Mouse (Mus musculus) neural tube, embryonic 14.5 days (tissue): Measurements from ENCODE around the gene Arid4a. TPM values are rescaled to one million over a fixed set of nuclear protein-coding genes. Genes with fewer than 3 reads are reported as not detected.

ENCODE experiments used
- ATAC-seq: fragments of 200-750 bp; cut with Nextera tagmentation; 2 replicates; pipeline ENCODE4 v1.8.0; 2017; ENCODE audit warnings: low read depth, mild to moderate bottlenecking, moderate TSS enrichment, moderate library complexity
- H3K27ac ChIP-seq: fragments of 300-500 bp; sonication (generic); 2 replicates; pipeline ENCODE4 v1.5.1; 2014; ENCODE audit warnings: low read depth, mild to moderate bottlenecking, control low read depth, low read length, moderate library complexity, mixed read lengths
- H3K27me3 ChIP-seq: fragments of 300-500 bp; sonication (generic); 2 replicates; pipeline ENCODE4 v1.6.1; 2014; ENCODE audit warnings: low read length; ENCODE audit not compliant: control insufficient read depth, insufficient read depth
- H3K36me3 ChIP-seq: fragments of 300-500 bp; sonication (generic); 2 replicates; pipeline ENCODE4 v1.6.1; 2014; ENCODE audit warnings: low read length, mixed read lengths; ENCODE audit not compliant: control insufficient read depth, insufficient read depth
- H3K4me1 ChIP-seq: fragments of 300-500 bp; sonication (generic); 2 replicates; pipeline ENCODE4 v1.6.1; 2014; ENCODE audit warnings: low read length; ENCODE audit not compliant: control insufficient read depth, insufficient read depth
- H3K4me2 ChIP-seq: fragments of 300-500 bp; sonication (generic); 2 replicates; pipeline ENCODE4 v1.6.1; 2014; ENCODE audit warnings: mild to moderate bottlenecking, low read depth, low read length, control low read depth
- H3K4me3 ChIP-seq: fragments of 300-500 bp; sonication (generic); 2 replicates; pipeline ENCODE4 v1.5.1; 2014; ENCODE audit warnings: low read depth, low read length, control low read depth, mixed read lengths
- H3K9ac ChIP-seq: fragments of 300-500 bp; sonication (generic); replicated peaks from 2 replicates; pipeline ENCODE4 v1.6.1; 2014; ENCODE audit warnings: low read depth, mild to moderate bottlenecking, control low read depth, low read length, mixed read lengths
- H3K9me3 ChIP-seq: fragments of 300-500 bp; sonication (generic); 2 replicates; pipeline ENCODE4 v1.6.1; 2016; ENCODE audit warnings: low read length; ENCODE audit not compliant: control insufficient read depth
- WGBS: fragments of 180-500 bp; shearing (Covaris S2); extraction: QIAGEN DNeasy Blood & Tissue Kit; methylation state at CpG from one replicate; pipeline ENCODE4 v1.1.7; 2014; 5-methylcytosine and 5-hydroxymethylcytosine counted together
- polyA plus RNA-seq: library from polyadenylated mRNA; unstranded; fragments of >200 nt; fragmentation: Nextera tagmentation; extraction: Ambion mirVana; gene quantifications from 2 replicates; pipeline ENCODE4 v1.2.1, GENCODE M21; 2014

Gene Arid4a
- polyA plus RNA-seq, 1 experiment from 2014 or later: 45.0 TPM

DNA sequence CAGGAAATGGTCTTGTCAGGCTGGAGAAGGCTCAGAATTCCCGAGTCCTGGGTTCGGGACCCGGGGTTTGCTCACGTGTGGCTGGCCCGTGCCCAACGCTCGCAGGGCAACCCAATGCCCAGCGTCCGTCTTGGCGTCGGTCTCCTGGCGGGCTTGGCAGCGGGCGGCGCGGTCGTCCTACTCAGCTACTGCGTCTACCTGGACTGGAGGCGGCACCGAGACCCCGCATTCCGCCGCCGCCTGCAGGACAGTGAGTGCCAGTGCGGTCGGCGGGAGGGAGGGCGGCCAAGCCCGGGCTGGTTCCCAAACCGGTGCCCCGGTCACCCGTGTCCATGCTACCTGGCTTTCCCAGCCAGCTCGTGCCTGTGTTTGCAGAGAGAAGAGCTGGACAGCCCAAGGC, 95.5 kb downstream of the Arid4a start, which contains the start of gene Tomm20l:
Gene Tomm20l (plus strand): TSS at position 98 of the 400 bp plus-strand sequence.
- Histone ChIP-seq H3K9me3 (no peaks in the 10 kb centered on the region), H3K27me3 (no peaks in the 10 kb centered on the region), H3K27ac (no peak within 1 kb of the TSS), H3K4me2 (peak within 1 kb of the TSS; percentile 33), H3K4me1 (no peaks in the 10 kb centered on the region), H3K4me3 (no peak within 1 kb of the TSS), H3K9ac (no peak within 1 kb of the TSS), H3K36me3 (no peaks in the 10 kb centered on the region)
- 7% methylated on average over 29 of the region's 33 CpGs for WGBS
- ATAC-seq: no peak

DNA sequence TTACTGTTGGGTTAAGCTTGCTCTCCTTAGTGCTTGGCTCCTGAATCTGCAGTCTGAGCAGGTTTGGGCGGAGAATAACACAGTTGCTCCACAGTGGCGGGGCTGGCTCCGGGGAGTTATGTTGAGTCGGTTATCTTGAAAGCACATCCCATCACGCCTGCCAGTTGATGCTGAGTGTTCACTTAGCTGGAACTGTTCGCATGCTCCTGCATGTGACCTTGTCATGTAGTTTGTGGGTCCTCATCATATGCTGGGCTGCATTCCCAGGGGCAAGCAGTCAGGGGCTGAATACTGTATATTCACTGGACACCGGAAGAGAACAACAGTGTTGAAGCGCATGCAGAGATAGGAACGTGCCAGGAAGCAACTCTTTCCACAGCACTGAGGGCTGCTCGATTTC, 97.3 kb downstream of the Arid4a start:
- 84% methylated on average over 10 of the region's 10 CpGs for WGBS
- no peaks in the 10 kb centered on the region for H3K36me3 ChIP-seq
- no peaks in the 10 kb centered on the region for H3K4me1 ChIP-seq
- H3K9ac ChIP-seq: no peak overlapping the region
- H3K4me3 ChIP-seq: no peak overlapping the region
- no peaks in the 10 kb centered on the region for H3K27me3 ChIP-seq
- no peak overlapping the region for H3K27ac ChIP-seq
- no peak for ATAC-seq
- no peaks in the 10 kb centered on the region for H3K9me3 ChIP-seq
- H3K4me2 ChIP-seq: no peak overlapping the region

DNA sequence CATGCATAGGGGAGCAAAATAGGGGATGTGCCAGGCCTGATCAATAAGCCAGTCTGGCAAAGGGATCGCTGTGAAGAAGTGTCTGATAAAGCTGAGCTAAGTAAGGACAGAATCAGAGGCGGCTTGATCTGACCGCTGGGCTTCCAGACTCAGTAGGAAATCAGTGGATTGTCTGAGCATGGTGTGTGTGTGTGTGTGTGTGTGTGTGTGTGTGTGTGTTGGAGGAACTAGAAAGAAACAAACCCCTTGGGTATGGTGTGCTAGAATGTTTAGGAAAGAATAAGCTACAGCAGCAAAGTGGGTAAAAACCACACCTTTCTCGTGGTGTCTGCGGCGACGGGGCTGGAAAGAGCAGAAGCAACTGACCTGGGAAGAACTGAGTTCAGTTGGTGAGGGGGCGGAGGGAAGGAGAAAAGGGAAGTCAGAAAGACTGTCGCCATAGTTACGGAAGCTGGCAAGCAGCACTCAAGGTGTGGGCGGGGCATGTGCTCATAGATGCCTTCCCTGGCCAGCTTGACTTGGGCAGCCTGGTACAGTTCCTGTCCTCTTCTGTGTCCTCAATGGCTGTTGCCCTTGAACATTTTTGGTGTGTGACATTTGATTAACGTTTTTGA, 98.0 kb downstream of the Arid4a start:
- H3K9me3 ChIP-seq: no peaks in the 10 kb centered on the region
- H3K27me3 ChIP-seq: no peaks in the 10 kb centered on the region
- no peak overlapping the region for H3K9ac ChIP-seq
- no peak overlapping the region for H3K27ac ChIP-seq
- H3K4me1 ChIP-seq: no peaks in the 10 kb centered on the region
- no peaks in the 10 kb centered on the region for H3K36me3 ChIP-seq
- H3K4me2 ChIP-seq: 0 out of 2 replicates have a peak overlapping the region, but pooled peaks have one; percentile 6
- no peak overlapping the region for H3K4me3 ChIP-seq
- 34% methylated on average over 12 of the region's 12 CpGs for WGBS
- no peak for ATAC-seq

DNA sequence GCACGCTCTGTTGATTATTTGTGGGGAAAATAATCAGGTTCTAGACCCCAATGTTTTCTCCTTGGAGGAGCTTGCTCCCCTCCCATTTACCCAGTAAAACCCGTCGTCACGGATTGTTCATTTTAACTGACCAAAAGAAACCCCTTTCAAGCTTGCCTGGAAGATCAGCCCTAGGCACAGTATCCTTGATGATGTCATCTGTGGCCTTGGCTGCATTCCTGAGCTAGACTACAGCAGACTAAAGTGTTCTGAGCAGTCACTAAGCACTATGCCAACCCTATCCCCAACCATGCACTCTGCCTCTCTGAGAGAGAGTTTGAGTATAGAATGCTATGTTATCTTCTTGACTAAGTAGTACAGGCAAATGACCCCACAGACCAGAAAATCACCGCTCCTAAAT, 100.6 kb downstream of the Arid4a start:
- Histone ChIP-seq H3K27me3 (no peaks in the 10 kb centered on the region), H3K27ac (no peak overlapping the region), H3K4me3 (no peak overlapping the region), H3K9ac (no peak overlapping the region), H3K9me3 (no peaks in the 10 kb centered on the region), H3K4me1 (no peaks in the 10 kb centered on the region), H3K36me3 (no peaks in the 10 kb centered on the region), H3K4me2 (no peak overlapping the region)
- ATAC-seq: no peak
- WGBS: 80% methylated on average over 5 of the region's 5 CpGs

DNA sequence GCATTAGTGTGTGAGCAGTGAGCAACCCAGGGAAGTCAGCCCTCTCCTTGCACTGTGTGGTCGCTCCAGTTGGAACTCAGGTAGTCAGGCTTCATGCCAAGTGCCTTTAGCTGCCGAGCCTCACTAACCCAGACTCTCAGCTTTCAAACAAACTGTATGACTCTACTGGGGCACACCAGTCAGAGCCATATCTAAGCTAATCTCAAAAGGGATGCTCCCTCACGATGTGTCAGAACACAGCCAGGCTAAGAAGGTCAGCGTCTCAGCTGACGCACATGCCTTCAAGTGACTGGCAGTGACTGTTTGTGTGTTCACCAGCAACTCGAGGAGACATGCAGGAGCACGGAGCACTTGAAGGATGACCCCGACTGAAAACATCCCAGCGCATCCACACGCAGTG, 106.9 kb downstream of the Arid4a start:
- Histone ChIP-seq H3K4me1 (no peaks in the 10 kb centered on the region), H3K4me3 (no peak overlapping the region), H3K9me3 (no peaks in the 10 kb centered on the region), H3K36me3 (peaks cover 27% of the 10 kb centered on the region; the same call in 1 of the 2 replicates), H3K4me2 (no peak overlapping the region), H3K27ac (no peak overlapping the region), H3K27me3 (no peaks in the 10 kb centered on the region), H3K9ac (no peak overlapping the region)
- 92% methylated on average over 10 of the region's 10 CpGs for WGBS
- ATAC-seq: no peak

DNA sequence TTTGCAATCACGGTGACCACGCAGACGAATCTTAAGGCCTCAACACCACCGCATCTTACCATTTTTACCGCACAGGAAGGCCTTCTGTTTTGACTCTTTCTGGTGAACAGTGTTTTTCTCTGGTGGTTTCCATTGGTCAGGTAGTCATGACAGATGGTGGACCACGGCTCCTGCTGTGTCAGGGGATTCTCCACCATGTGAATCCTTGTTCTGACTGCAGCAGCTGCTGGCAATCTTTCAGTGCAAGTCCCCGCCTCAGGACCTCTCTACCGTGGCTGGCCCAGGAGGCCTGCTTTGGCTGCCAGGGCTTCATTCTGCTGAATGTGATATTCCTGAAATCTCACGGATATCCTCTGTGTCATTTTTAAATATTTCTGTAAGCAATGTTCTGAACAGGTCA, 107.5 kb downstream of the Arid4a start:
- Histone ChIP-seq H3K27me3 (no peaks in the 10 kb centered on the region), H3K27ac (no peak overlapping the region), H3K9me3 (no peaks in the 10 kb centered on the region), H3K4me3 (no peak overlapping the region), H3K4me1 (no peaks in the 10 kb centered on the region), H3K36me3 (peaks cover 27% of the 10 kb centered on the region; the same call in 1 of the 2 replicates), H3K9ac (no peak overlapping the region), H3K4me2 (no peak overlapping the region)
- WGBS: 85% methylated on average over 9 of the region's 9 CpGs
- ATAC-seq: no peak

DNA sequence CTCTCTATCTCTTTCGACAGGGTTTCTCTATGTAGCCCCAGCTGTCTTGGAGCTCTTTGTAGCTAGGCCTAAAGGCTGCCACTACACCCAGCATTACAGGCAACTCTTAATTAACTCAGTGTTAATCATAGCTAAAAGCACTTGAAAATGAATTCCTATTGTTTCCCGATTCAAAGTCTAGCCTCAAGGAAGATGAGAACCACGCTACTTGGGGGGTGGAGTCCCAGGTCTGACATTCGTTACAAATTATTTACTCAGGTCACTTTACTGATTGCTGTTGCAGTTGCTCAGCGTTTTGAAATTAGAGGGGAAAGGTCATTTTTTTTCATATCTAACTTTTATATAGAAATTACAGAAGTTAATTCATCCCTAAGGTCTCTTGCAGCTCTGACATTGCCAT, 119.8 kb downstream of the Arid4a start:
- Histone ChIP-seq H3K36me3 (0 out of 2 replicates have a peak, but pooled peaks cover 10% of the 10 kb centered on the region), H3K9me3 (no peaks in the 10 kb centered on the region), H3K4me2 (peak overlapping the region; percentile 84), H3K27me3 (no peaks in the 10 kb centered on the region), H3K4me1 (peaks cover 19% of the 10 kb centered on the region), H3K27ac (no peak overlapping the region), H3K4me3 (peak overlapping the region; percentile 95), H3K9ac (0 out of 2 replicates have a peak overlapping the region, but pooled peaks have one; percentile 32)
- ATAC-seq: no peak
- 40% methylated on average over 5 of the region's 5 CpGs for WGBS

DNA sequence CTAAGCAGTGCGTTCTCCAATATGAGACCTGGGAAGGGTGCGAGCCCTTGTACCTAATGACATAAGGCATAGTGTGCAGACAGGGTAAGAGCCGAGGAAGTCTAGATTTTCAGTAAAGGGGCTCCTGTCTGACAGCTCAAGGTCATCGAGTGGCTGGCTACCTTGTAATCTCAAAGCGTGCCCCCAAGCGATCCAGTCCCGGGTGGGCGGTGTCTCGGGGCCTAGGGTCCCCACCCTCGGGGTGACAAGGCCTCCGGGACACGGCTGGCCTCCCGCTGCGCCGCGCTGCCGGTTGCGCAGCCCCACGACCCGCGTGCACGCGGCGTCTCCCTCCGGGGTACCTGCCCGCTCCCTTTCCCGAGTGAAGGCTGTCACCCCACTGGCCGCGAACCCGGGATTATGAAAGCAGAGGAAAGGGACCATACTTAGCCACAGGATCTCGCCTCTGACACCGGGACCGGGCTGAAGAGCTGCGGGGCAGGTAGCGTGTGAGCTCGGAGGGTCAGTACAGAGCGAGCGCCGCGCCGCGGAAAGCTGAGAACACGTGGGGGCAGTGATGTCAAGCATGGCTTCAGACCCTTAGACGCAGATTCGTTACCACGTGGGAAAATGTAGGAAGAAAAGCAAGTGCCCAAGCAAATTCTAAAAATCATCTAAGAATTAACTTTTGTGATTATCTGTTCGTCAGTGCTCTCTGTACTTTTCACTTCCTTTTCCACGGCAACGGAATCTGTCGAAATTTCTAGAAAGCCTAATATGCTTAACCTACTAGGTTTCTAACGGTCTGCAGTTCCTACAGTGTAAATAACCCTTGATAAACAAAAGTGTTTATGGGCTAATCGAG, 120.6 kb downstream of the Arid4a start, which contains the start of the genes Timm9 and 2700049A03Rik:
Gene Timm9 (minus strand): TSS at position 555 of the 844 bp plus-strand sequence.
Gene 2700049A03Rik (plus strand): TSS at position 719 of the 844 bp plus-strand sequence.
- H3K4me2 ChIP-seq: peak within 1 kb of the TSS; percentile 84
- ATAC-seq: peak; percentile 95
- no peaks in the 10 kb centered on the region for H3K9me3 ChIP-seq
- 0 out of 2 replicates have a peak, but pooled peaks cover 5% of the 10 kb centered on the region for H3K36me3 ChIP-seq
- no peaks in the 10 kb centered on the region for H3K27me3 ChIP-seq
- H3K4me1 ChIP-seq: peaks cover 19% of the 10 kb centered on the region
- under 1% methylated on average over 52 of the region's 52 CpGs for WGBS
- peak within 1 kb of the TSS; percentile 87 for H3K9ac ChIP-seq
- H3K4me3 ChIP-seq: peak within 1 kb of the TSS; percentile 95
- H3K27ac ChIP-seq: peak within 1 kb of the TSS; percentile 69
